Mouse (Mus musculus) ES-E14 (cell line): ENCODE data around the gene Cfap300. TPM values are rescaled to one million over a fixed set of nuclear protein-coding genes. Genes with fewer than 3 reads are reported as not detected.

Experiments
- DNase-seq: peaks from one replicate; pipeline ENCODE4 v3.0.0-alpha.2; 2013; ENCODE audit warnings: low read depth, low spot score
- H3K27ac ChIP-seq: 2 replicates; pipeline ENCODE4 v1.5.1; 2012; ENCODE audit warnings: low read depth, mild to moderate bottlenecking, low read length, moderate library complexity, mixed read lengths; ENCODE audit not compliant: poor library complexity, insufficient read depth, severe bottlenecking
- H3K36me3 ChIP-seq: 2 replicates; pipeline ENCODE4 v1.6.1; 2012; ENCODE audit warnings: mild to moderate bottlenecking, low read length, moderate library complexity, mixed read lengths; ENCODE audit not compliant: control insufficient read depth, poor library complexity, insufficient read depth, severe bottlenecking
- H3K4me1 ChIP-seq, 2 experiments: fragments of 150-350 bp in 1 of 2; sonication (generic) in 1 of 2; 2 replicates each; pipeline ENCODE4 v1.6.1; 2012; ENCODE audit warnings: low read length in 2 of 2, mild to moderate bottlenecking in 1 of 2, mixed read lengths in 1 of 2; ENCODE audit not compliant: control insufficient read depth in 2 of 2, insufficient read depth in 2 of 2, poor library complexity in 1 of 2
- H3K4me3 ChIP-seq, 2 experiments: fragments of 150-350 bp in 1 of 2; sonication (generic) in 1 of 2; 2 replicates each; pipeline ENCODE4 v1.5.1; 2012; ENCODE audit warnings: low read length in 2 of 2, low read depth in 1 of 2, mild to moderate bottlenecking in 1 of 2, mixed read lengths in 1 of 2; ENCODE audit not compliant: insufficient read depth in 1 of 2, poor library complexity in 1 of 2, severe bottlenecking in 1 of 2
- H3K9ac ChIP-seq: 2 replicates; pipeline ENCODE4 v1.6.1; 2012; ENCODE audit warnings: low read depth, mild to moderate bottlenecking, low read length, mixed read lengths; ENCODE audit not compliant: poor library complexity, insufficient read depth, severe bottlenecking
- H3K9me3 ChIP-seq: fragments of 150-350 bp; sonication (generic); 2 replicates; pipeline ENCODE4 v1.6.1; 2012; ENCODE audit warnings: low read depth, mild to moderate bottlenecking, low read length; ENCODE audit not compliant: control insufficient read depth, insufficient read depth
- CHD2 ChIP-seq: IDR thresholded peaks from 2 replicates; pipeline ENCODE4 v1.6.1; 2014; ENCODE audit warnings: mild to moderate bottlenecking, low read depth, low read length, inconsistent platforms
- HCFC1 ChIP-seq: IDR thresholded peaks from 2 replicates; pipeline ENCODE4 v1.6.1; 2012; ENCODE audit warnings: low read length, inconsistent platforms, borderline replicate concordance; ENCODE audit not compliant: insufficient read depth
- MAFK ChIP-seq: IDR thresholded peaks from 2 replicates; pipeline ENCODE4 v1.6.1; 2014; ENCODE audit warnings: mild to moderate bottlenecking, low read depth, low read length, inconsistent platforms; ENCODE audit not compliant: insufficient read depth
- ZC3H11A ChIP-seq: IDR thresholded peaks from 2 replicates; pipeline ENCODE4 v1.6.1; 2012; ENCODE audit warnings: low read depth, mild to moderate bottlenecking, inconsistent platforms, low read length, borderline replicate concordance
- ZNF384 ChIP-seq: IDR thresholded peaks from 2 replicates; pipeline ENCODE4 v1.6.1; 2012; ENCODE audit warnings: low read depth, low read length, inconsistent platforms
- in situ Hi-C, 2 experiments: fragments of 600-800 bp; cut with MboI; formaldehyde crosslinking; loops; one replicate each; pipeline ENCODE4 v1.15.1; 2025; ENCODE audit warnings: low sequenced_read_pairs in 2 of 2, inconsistent platforms in 1 of 2; ENCODE audit not compliant: unreplicated experiment in 2 of 2
- total RNA-seq: library from RNA; depleted of rRNA; stranded (reverse); fragments of 300-350 nt; gene quantifications from 2 replicates; pipeline ENCODE4 v1.2.3, GENCODE M21; 2012

Gene Cfap300
- total RNA-seq, 1 experiment = 2.4 TPM

DNA sequence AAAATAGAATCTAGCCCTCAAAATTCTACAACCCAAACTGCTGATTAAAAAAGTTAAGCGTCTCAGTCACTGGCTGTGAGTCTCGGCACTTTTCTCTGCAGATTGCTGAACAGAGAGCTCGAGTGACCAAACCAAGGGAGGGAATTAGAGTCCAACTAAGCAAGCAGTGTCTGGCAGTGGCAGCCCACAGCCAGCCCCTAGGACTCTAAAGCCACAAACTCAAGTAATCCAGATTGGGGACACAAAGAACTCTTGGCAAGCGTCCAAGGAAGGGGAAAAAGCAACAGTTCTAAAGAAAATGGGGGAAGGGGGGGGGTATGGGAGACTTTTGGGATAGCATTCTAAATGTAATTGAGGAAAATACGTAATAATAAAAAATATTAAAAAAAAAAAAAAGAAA is 48.3 kb downstream of the Cfap300 start:
- peaks cover 13% of the 10 kb centered on the region for H3K36me3 ChIP-seq
- TF ChIP-seq MAFK (no peak), ZNF384 (no peak), HCFC1 (no peak), CHD2 (no peak), ZC3H11A (no peak)
- in situ Hi-C loops = no loop called here
- no peaks in the 10 kb centered on the region for H3K9me3 ChIP-seq
- no peak overlapping the region for H3K4me3 ChIP-seq
- no peak for DNase-seq
- H3K9ac ChIP-seq = no peak overlapping the region
- peaks cover 3 to 9% of the 10 kb centered on the region in 2 experiments; a peak in 2 of 4 replicates for H3K4me1 ChIP-seq
- H3K27ac ChIP-seq = no peak overlapping the region

DNA sequence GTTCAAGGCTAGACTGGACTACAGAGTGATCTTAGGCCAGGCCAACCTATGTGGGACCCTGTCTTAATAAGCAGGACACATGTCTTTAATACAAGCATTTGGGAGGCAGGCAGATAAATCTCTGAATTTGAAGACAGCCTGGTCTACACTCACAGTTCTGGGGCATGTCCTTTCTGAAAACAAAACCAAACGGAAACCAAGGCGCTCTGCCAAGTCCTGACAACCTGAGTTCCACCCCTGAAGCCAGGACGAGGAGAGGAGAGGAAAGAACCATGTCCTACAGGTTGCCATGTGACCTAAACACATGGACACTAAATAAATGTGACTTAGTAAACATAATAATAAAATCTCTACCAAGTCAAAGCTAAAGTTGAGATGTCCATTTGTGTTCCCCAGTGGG is 50.0 kb downstream of the Cfap300 start:
- in situ Hi-C loops = no loop called here
- no peaks in the 10 kb centered on the region for H3K9me3 ChIP-seq
- H3K9ac ChIP-seq = no peak overlapping the region
- peaks cover 11% of the 10 kb centered on the region; the same call in 1 of the 2 replicates for H3K36me3 ChIP-seq
- no peak for DNase-seq
- no peak overlapping the region for H3K27ac ChIP-seq
- H3K4me1 ChIP-seq = peaks cover 3 to 9% of the 10 kb centered on the region in 2 experiments; a peak in 2 of 4 replicates
- H3K4me3 ChIP-seq = no peak overlapping the region
- TF ChIP-seq HCFC1 (no peak), CHD2 (no peak), MAFK (no peak)

DNA sequence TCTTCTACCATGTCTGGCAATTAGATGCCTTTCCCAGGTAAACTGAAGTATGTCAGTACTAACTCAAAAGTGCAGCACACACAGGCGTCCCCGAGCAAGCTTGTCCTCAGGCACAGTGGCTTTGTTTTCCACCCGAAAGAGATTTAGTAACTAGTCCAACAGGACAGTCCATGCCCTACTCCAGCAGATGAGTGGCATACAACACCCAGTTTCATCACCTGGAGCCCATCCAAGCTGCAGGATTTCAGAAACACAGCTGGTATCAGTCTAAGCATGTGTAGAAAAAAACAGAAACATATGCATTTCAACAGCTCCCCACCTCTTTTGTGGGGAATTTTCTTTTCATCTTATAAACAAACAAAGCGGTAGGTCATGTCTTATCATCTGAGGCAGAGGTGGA is 51.7 kb downstream of the Cfap300 start:
- in situ Hi-C loops = no loop called here
- Histone ChIP-seq H3K4me1 (peaks cover 3 to 5% of the 10 kb centered on the region in 2 experiments; a peak in 2 of 4 replicates), H3K36me3 (peaks cover 12% of the 10 kb centered on the region), H3K4me3 (no peak overlapping the region), H3K9me3 (no peaks in the 10 kb centered on the region), H3K27ac (no peak overlapping the region), H3K9ac (no peak overlapping the region)
- no peak for TF ChIP-seq ZC3H11A
- TF ChIP-seq HCFC1 = no peak
- TF ChIP-seq ZNF384 = no peak
- DNase-seq = no peak

DNA sequence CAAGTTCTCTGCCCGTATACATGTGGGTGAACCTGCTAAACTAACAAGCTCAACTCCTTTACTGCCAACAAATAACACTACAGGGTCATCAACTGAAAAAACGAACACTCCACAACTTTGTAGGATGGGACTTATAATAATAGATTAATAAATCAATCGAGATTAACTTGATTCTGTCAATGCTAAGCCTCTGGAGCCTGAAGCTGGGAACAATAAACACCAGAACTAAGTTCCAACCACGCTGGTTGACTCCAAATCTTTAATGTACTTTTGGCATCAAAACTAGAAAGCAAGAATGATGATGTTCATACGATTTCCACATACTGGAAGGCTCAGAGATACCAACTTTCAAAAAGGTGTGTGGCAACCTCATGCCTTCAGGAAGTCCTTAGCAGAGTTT is 55.5 kb downstream of the Cfap300 start:
- Histone ChIP-seq H3K9ac (no peak overlapping the region), H3K36me3 (peaks cover 10% of the 10 kb centered on the region), H3K27ac (no peak overlapping the region), H3K9me3 (no peaks in the 10 kb centered on the region), H3K4me1 (peaks cover 5 to 16% of the 10 kb centered on the region in 2 experiments), H3K4me3 (no peak overlapping the region)
- DNase-seq = no peak
- in situ Hi-C loops = no loop called here
- TF ChIP-seq HCFC1 (no peak), ZC3H11A (no peak), CHD2 (no peak), MAFK (no peak)

DNA sequence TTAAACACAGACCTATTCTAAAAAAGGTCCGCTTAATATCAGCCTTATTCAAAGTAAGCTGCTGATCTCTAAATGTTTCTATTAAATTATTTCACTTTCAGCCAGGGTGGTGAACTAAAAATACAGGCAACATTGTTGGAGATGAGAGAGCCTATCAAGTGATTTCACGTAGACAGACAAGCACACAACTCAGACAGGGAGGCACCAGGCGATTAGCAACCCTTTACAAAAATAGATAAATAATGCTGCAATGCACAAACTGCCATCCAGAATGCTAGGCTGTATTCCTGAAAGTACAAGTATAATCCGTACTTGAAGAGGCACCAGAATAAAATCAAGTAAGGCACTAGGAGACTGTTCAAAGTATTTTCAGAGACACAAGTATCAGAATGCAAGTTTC is 58.3 kb downstream of the Cfap300 start:
- in situ Hi-C loops = no loop called here
- peaks cover 5 to 16% of the 10 kb centered on the region in 2 experiments for H3K4me1 ChIP-seq
- no peak overlapping the region for H3K4me3 ChIP-seq
- H3K36me3 ChIP-seq = peaks cover 9% of the 10 kb centered on the region
- peak overlapping the region; percentile 6; the same call in 1 of the 2 replicates for H3K27ac ChIP-seq
- DNase-seq = no peak
- no peak overlapping the region; the same call in 1 of the 2 replicates for H3K9ac ChIP-seq
- no peaks in the 10 kb centered on the region for H3K9me3 ChIP-seq
- TF ChIP-seq MAFK (no peak), ZC3H11A (no peak), ZNF384 (no peak), HCFC1 (no peak)
